Mouse (Mus musculus): ENCODE measurements around the gene Trim66.

Gene Trim66

GRCm38 (mm10) chr7:109507572-109507971, 362 bp downstream of the Trim66 start:
- Histone ChIP-seq H3K36me3 (ENCODE audit: control insufficient read depth, insufficient read depth, low read length, poor library complexity, severe bottlenecking) (no peaks in the 10 kb centered on the region), H3K27me3 (ENCODE audit: control insufficient read depth, insufficient read depth, low read length, poor library complexity, severe bottlenecking) (no peaks in the 10 kb centered on the region)
- DNase-seq (ENCODE audit: low read depth, low spot score), result no peak

- H3K36me3 ChIP-seq (ENCODE audit: control insufficient read depth, insufficient read depth, low read length, poor library complexity, severe bottlenecking), result no peaks in the 10 kb centered on the region
- no peaks in the 10 kb centered on the region for H3K27me3 ChIP-seq (ENCODE audit: control insufficient read depth, insufficient read depth, low read length, poor library complexity, severe bottlenecking)
- no peak for DNase-seq (ENCODE audit: low read depth, low spot score)
These were observed 815 bp downstream of the Trim66 start for GRCm38 (mm10) chr7:109507119-109507518.

- no peaks in the 10 kb centered on the region for H3K27me3 ChIP-seq (ENCODE audit: control insufficient read depth, insufficient read depth, low read length, poor library complexity, severe bottlenecking)
- no peak for DNase-seq (ENCODE audit: low read depth, low spot score)
- H3K36me3 ChIP-seq (ENCODE audit: control insufficient read depth, insufficient read depth, low read length, poor library complexity, severe bottlenecking), result no peaks in the 10 kb centered on the region
These were observed 10.4 kb downstream of the Trim66 start for GRCm38 (mm10) chr7:109497507-109497906.

- DNase-seq (ENCODE audit: low read depth, low spot score), result no peak
- Histone ChIP-seq H3K36me3 (ENCODE audit: control insufficient read depth, insufficient read depth, low read length, poor library complexity, severe bottlenecking) (no peaks in the 10 kb centered on the region), H3K27me3 (ENCODE audit: control insufficient read depth, insufficient read depth, low read length, poor library complexity, severe bottlenecking) (no peaks in the 10 kb centered on the region)
These were observed 14.3 kb downstream of the Trim66 start for GRCm38 (mm10) chr7:109493319-109494316.

GRCm38 (mm10) chr7:109492616-109493318, 15.2 kb downstream of the Trim66 start:
- Histone ChIP-seq H3K36me3 (ENCODE audit: control insufficient read depth, insufficient read depth, low read length, poor library complexity, severe bottlenecking) (no peaks in the 10 kb centered on the region), H3K27me3 (ENCODE audit: control insufficient read depth, insufficient read depth, low read length, poor library complexity, severe bottlenecking) (no peaks in the 10 kb centered on the region)
- DNase-seq (ENCODE audit: low read depth, low spot score), result no peak

GRCm38 (mm10) chr7:109484221-109484620, 23.7 kb downstream of the Trim66 start:
- no peak for DNase-seq (ENCODE audit: low read depth, low spot score)
- Histone ChIP-seq H3K36me3 (ENCODE audit: control insufficient read depth, insufficient read depth, low read length, poor library complexity, severe bottlenecking) (no peaks in the 10 kb centered on the region), H3K27me3 (ENCODE audit: control insufficient read depth, insufficient read depth, low read length, poor library complexity, severe bottlenecking) (no peaks in the 10 kb centered on the region)

GRCm38 (mm10) chr7:109480765-109481197, 27.2 kb downstream of the Trim66 start:
- DNase-seq (ENCODE audit: low read depth, low spot score), result no peak
- no peaks in the 10 kb centered on the region for H3K27me3 ChIP-seq (ENCODE audit: control insufficient read depth, insufficient read depth, low read length, poor library complexity, severe bottlenecking)
- H3K36me3 ChIP-seq (ENCODE audit: control insufficient read depth, insufficient read depth, low read length, poor library complexity, severe bottlenecking), result no peaks in the 10 kb centered on the region

- DNase-seq (ENCODE audit: low read depth, low spot score), result no peak
- H3K27me3 ChIP-seq (ENCODE audit: control insufficient read depth, insufficient read depth, low read length, poor library complexity, severe bottlenecking), result no peaks in the 10 kb centered on the region
- H3K36me3 ChIP-seq (ENCODE audit: control insufficient read depth, insufficient read depth, low read length, poor library complexity, severe bottlenecking), result no peaks in the 10 kb centered on the region
These were observed 30.0 kb downstream of the Trim66 start for GRCm38 (mm10) chr7:109477926-109478325.

- no peak for DNase-seq (ENCODE audit: low read depth, low spot score)
- Histone ChIP-seq H3K36me3 (ENCODE audit: control insufficient read depth, insufficient read depth, low read length, poor library complexity, severe bottlenecking) (no peaks in the 10 kb centered on the region), H3K27me3 (ENCODE audit: control insufficient read depth, insufficient read depth, low read length, poor library complexity, severe bottlenecking) (no peaks in the 10 kb centered on the region)
These were observed 37.2 kb downstream of the Trim66 start for GRCm38 (mm10) chr7:109470700-109471099.

GRCm38 (mm10) chr7:109468262-109468701, 39.7 kb downstream of the Trim66 start:
- H3K27me3 ChIP-seq (ENCODE audit: control insufficient read depth, insufficient read depth, low read length, poor library complexity, severe bottlenecking), result no peaks in the 10 kb centered on the region
- no peaks in the 10 kb centered on the region for H3K36me3 ChIP-seq (ENCODE audit: control insufficient read depth, insufficient read depth, low read length, poor library complexity, severe bottlenecking)
- DNase-seq (ENCODE audit: low read depth, low spot score), result no peak

- no peak for DNase-seq (ENCODE audit: low read depth, low spot score)
- Histone ChIP-seq H3K36me3 (ENCODE audit: control insufficient read depth, insufficient read depth, low read length, poor library complexity, severe bottlenecking) (no peaks in the 10 kb centered on the region), H3K27me3 (ENCODE audit: control insufficient read depth, insufficient read depth, low read length, poor library complexity, severe bottlenecking) (no peaks in the 10 kb centered on the region)
These were observed 40.3 kb downstream of the Trim66 start for GRCm38 (mm10) chr7:109467591-109467990.

GRCm38 (mm10) chr7:109460698-109461097, 47.2 kb downstream of the Trim66 start:
- no peaks in the 10 kb centered on the region for H3K27me3 ChIP-seq (ENCODE audit: control insufficient read depth, insufficient read depth, low read length, poor library complexity, severe bottlenecking)
- DNase-seq (ENCODE audit: low read depth, low spot score), result no peak
- H3K36me3 ChIP-seq (ENCODE audit: control insufficient read depth, insufficient read depth, low read length, poor library complexity, severe bottlenecking), result no peaks in the 10 kb centered on the region

GRCm38 (mm10) chr7:109456563-109456962, 51.4 kb downstream of the Trim66 start:
- H3K36me3 ChIP-seq (ENCODE audit: control insufficient read depth, insufficient read depth, low read length, poor library complexity, severe bottlenecking), result no peaks in the 10 kb centered on the region
- DNase-seq (ENCODE audit: low read depth, low spot score), result no peak
- H3K27me3 ChIP-seq (ENCODE audit: control insufficient read depth, insufficient read depth, low read length, poor library complexity, severe bottlenecking), result no peaks in the 10 kb centered on the region

- Histone ChIP-seq H3K27me3 (ENCODE audit: control insufficient read depth, insufficient read depth, low read length, poor library complexity, severe bottlenecking) (no peaks in the 10 kb centered on the region), H3K36me3 (ENCODE audit: control insufficient read depth, insufficient read depth, low read length, poor library complexity, severe bottlenecking) (no peaks in the 10 kb centered on the region)
- DNase-seq (ENCODE audit: low read depth, low spot score), result no peak
These were observed 52.2 kb downstream of the Trim66 start for GRCm38 (mm10) chr7:109455748-109456147.

- DNase-seq (ENCODE audit: low read depth, low spot score), result no peak
- H3K27me3 ChIP-seq (ENCODE audit: control insufficient read depth, insufficient read depth, low read length, poor library complexity, severe bottlenecking), result no peaks in the 10 kb centered on the region
- H3K36me3 ChIP-seq (ENCODE audit: control insufficient read depth, insufficient read depth, low read length, poor library complexity, severe bottlenecking), result no peaks in the 10 kb centered on the region
These were observed 53.1 kb downstream of the Trim66 start for GRCm38 (mm10) chr7:109454856-109455255.

All from splenic B cell, adult 2 months (primary cell).